Mouse (Mus musculus) cerebellum, adult 11 months (tissue): ENCODE results near the gene Cacnb3.

Source experiments
- DNase-seq: peaks from one replicate; pipeline ENCODE4 v3.0.0; 2022

Cacnb3 gene

GRCm38 (mm10) chr15:98677977-98678376, 47.3 kb downstream of the Cacnb3 start:
- DNase-seq, result no peak

- no peak for DNase-seq
These were observed 50.0 kb downstream of the Cacnb3 start for GRCm38 (mm10) chr15:98680660-98681059.

- DNase-seq, result no peak
These were observed 51.0 kb downstream of the Cacnb3 start for GRCm38 (mm10) chr15:98681633-98682032.

- no peak for DNase-seq
These were observed 52.5 kb downstream of the Cacnb3 start for GRCm38 (mm10) chr15:98683177-98683576.

- no peak for DNase-seq
These were observed 53.1 kb downstream of the Cacnb3 start for GRCm38 (mm10) chr15:98683746-98684145.

- no peak for DNase-seq
These were observed 55.3 kb downstream of the Cacnb3 start for GRCm38 (mm10) chr15:98685926-98686325.

GRCm38 (mm10) chr15:98689682-98690081, 59.0 kb downstream of the Cacnb3 start:
- no peak for DNase-seq

- no peak for DNase-seq
These were observed 61.0 kb downstream of the Cacnb3 start for GRCm38 (mm10) chr15:98691486-98692147.

- DNase-seq, result no peak
These were observed 61.6 kb downstream of the Cacnb3 start for GRCm38 (mm10) chr15:98692171-98692715.
